Mouse (Mus musculus): ENCODE data around the gene Zc3h7b.
"Not testable (repeated sequence)": the region's sequence is repeated elsewhere in the genome, so short reads cannot be mapped to it uniquely, and the experiment has no call there.

Zc3h7b gene

GRCm38 (mm10) chr15:81739296-81739695, 5.6 kb upstream of the Zc3h7b start:
- DNase-seq (ENCODE audit: low spot score in 2 of 2) = no peak

GRCm38 (mm10) chr15:81739924-81740323, 4.9 kb upstream of the Zc3h7b start:
- DNase-seq (ENCODE audit: low spot score in 2 of 2) = no peak

- not testable (repeated sequence) for DNase-seq (ENCODE audit: low spot score in 2 of 2)
Observed at GRCm38 (mm10) chr15:81742368-81742767, 2.5 kb upstream of the Zc3h7b start.

- peak; percentile 51 to 52 for DNase-seq (ENCODE audit: low spot score in 2 of 2)
Observed at GRCm38 (mm10) chr15:81745601-81746114, 801 bp downstream of the Zc3h7b start.

GRCm38 (mm10) chr15:81749742-81750141, 4.9 kb downstream of the Zc3h7b start:
- no peak for DNase-seq (ENCODE audit: low spot score in 2 of 2)

GRCm38 (mm10) chr15:81753669-81754068, 8.8 kb downstream of the Zc3h7b start:
- DNase-seq (ENCODE audit: low spot score in 2 of 2) = no peak

- DNase-seq (ENCODE audit: low spot score in 2 of 2) = no peak
Observed at GRCm38 (mm10) chr15:81758701-81759100, 13.8 kb downstream of the Zc3h7b start.

GRCm38 (mm10) chr15:81759542-81759941, 14.7 kb downstream of the Zc3h7b start:
- DNase-seq (ENCODE audit: low spot score in 2 of 2) = no peak

- DNase-seq (ENCODE audit: low spot score in 2 of 2) = no peak
Observed at GRCm38 (mm10) chr15:81760361-81761079, 15.7 kb downstream of the Zc3h7b start.

- DNase-seq (ENCODE audit: low spot score in 2 of 2) = no peak
Observed at GRCm38 (mm10) chr15:81761381-81761780, 16.5 kb downstream of the Zc3h7b start.

- DNase-seq (ENCODE audit: low spot score in 2 of 2) = no peak
Observed at GRCm38 (mm10) chr15:81761959-81762358, 17.1 kb downstream of the Zc3h7b start.

- DNase-seq (ENCODE audit: low spot score in 2 of 2) = no peak
Observed at GRCm38 (mm10) chr15:81764573-81764972, 19.7 kb downstream of the Zc3h7b start.

GRCm38 (mm10) chr15:81765651-81766050, 20.8 kb downstream of the Zc3h7b start:
- DNase-seq (ENCODE audit: low spot score in 2 of 2) = no peak

GRCm38 (mm10) chr15:81766439-81766838, 21.6 kb downstream of the Zc3h7b start:
- DNase-seq (ENCODE audit: low spot score in 2 of 2) = no peak

GRCm38 (mm10) chr15:81769037-81769436, 24.2 kb downstream of the Zc3h7b start:
- no peak for DNase-seq (ENCODE audit: low spot score in 2 of 2)

- no peak for DNase-seq (ENCODE audit: low spot score in 2 of 2)
Observed at GRCm38 (mm10) chr15:81772431-81773120, 27.7 kb downstream of the Zc3h7b start.

GRCm38 (mm10) chr15:81774505-81775171, 29.8 kb downstream of the Zc3h7b start:
- DNase-seq (ENCODE audit: low spot score in 2 of 2) = no peak

GRCm38 (mm10) chr15:81776631-81777422, 32.0 kb downstream of the Zc3h7b start:
- no peak for DNase-seq (ENCODE audit: low spot score in 2 of 2)

- DNase-seq (ENCODE audit: low spot score in 2 of 2) = peak in 1 of 2 experiments; percentile 66
Observed at GRCm38 (mm10) chr15:81781816-81782215, 37.0 kb downstream of the Zc3h7b start.

GRCm38 (mm10) chr15:81784762-81785161, 39.9 kb downstream of the Zc3h7b start:
- DNase-seq (ENCODE audit: low spot score in 2 of 2) = no peak

- no peak for DNase-seq (ENCODE audit: low spot score in 2 of 2)
Observed at GRCm38 (mm10) chr15:81785701-81786100, 40.8 kb downstream of the Zc3h7b start.

- DNase-seq (ENCODE audit: low spot score in 2 of 2) = no peak
Observed at GRCm38 (mm10) chr15:81787525-81787924, 42.7 kb downstream of the Zc3h7b start.
